Mouse (Mus musculus): ENCODE measurements at regions not wholly inside any gene's neighbourhood (a gene's known extent, or its start where the extent isn't known, plus 50 kb on each side); places are given as distances from the start of the nearest gene placed in this dataset.
"Not testable (repeated sequence)": the region's sequence is repeated elsewhere in the genome, so short reads cannot be mapped to it uniquely, and the experiment has no call there.

GRCm38 (mm10) chr10:118052042-118052441, 89.6 kb upstream of the Mdm1 start:
- no peak for DNase-seq

- no peak for DNase-seq
Observed at GRCm38 (mm10) chr10:118052477-118052876, 89.1 kb upstream of the Mdm1 start.

- DNase-seq, result no peak
Observed at GRCm38 (mm10) chr10:118053037-118053436, 88.6 kb upstream of the Mdm1 start.

GRCm38 (mm10) chr10:118056789-118057271, 84.8 kb upstream of the Mdm1 start:
- DNase-seq, result no peak

- no peak for DNase-seq
Observed at GRCm38 (mm10) chr10:118057516-118057915, 84.1 kb upstream of the Mdm1 start.

- no peak for DNase-seq
Observed at GRCm38 (mm10) chr10:118064816-118065216, 76.8 kb upstream of the Mdm1 start.

- DNase-seq, result not testable (repeated sequence)
Observed at GRCm38 (mm10) chr10:118076341-118076740, 65.3 kb upstream of the Mdm1 start.

- no peak for DNase-seq
Observed at GRCm38 (mm10) chr10:118081636-118082166, 59.9 kb upstream of the Mdm1 start.

GRCm38 (mm10) chr10:118083035-118083720, 58.4 kb upstream of the Mdm1 start:
- no peak for DNase-seq

- DNase-seq, result peak; percentile 61 to 72
Observed at GRCm38 (mm10) chr10:118083721-118084075, 57.9 kb upstream of the Mdm1 start.

GRCm38 (mm10) chr10:118085046-118085983, 56.3 kb upstream of the Mdm1 start:
- no peak for DNase-seq

GRCm38 (mm10) chr10:118087570-118088340, 53.9 kb upstream of the Mdm1 start:
- no peak for DNase-seq

GRCm38 (mm10) chr10:118088499-118088898, 53.1 kb upstream of the Mdm1 start:
- DNase-seq, result no peak

- no peak for DNase-seq
Observed at GRCm38 (mm10) chr10:118089879-118090278, 51.7 kb upstream of the Mdm1 start.

- no peak for DNase-seq
Observed at GRCm38 (mm10) chr10:118091476-118091875, 50.1 kb upstream of the Mdm1 start.
